Mouse (Mus musculus) adrenal gland, postnatal 25 days (tissue): ENCODE measurements around the gene Pirt. TPM values are rescaled to one million over a fixed set of nuclear protein-coding genes. Genes with fewer than 3 reads are reported as not detected.

Experiments
- DNase-seq: peaks from one replicate; pipeline ENCODE4 v3.0.0; 2021; ENCODE audit warnings: mixed read lengths
- total RNA-seq: library from RNA; stranded (reverse); gene quantifications from 2 replicates; pipeline ENCODE4 v1.2.3, GENCODE M21; 2021

Gene Pirt
- total RNA-seq, 1 experiment from 2014 or later, result 12.1 TPM

GRCm38 (mm10) chr11:66946521-66946920 lies 34.7 kb downstream of the Pirt start:
- no peak for DNase-seq

GRCm38 (mm10) chr11:66946922-66947321 lies 35.1 kb downstream of the Pirt start:
- DNase-seq, result no peak

DNA sequence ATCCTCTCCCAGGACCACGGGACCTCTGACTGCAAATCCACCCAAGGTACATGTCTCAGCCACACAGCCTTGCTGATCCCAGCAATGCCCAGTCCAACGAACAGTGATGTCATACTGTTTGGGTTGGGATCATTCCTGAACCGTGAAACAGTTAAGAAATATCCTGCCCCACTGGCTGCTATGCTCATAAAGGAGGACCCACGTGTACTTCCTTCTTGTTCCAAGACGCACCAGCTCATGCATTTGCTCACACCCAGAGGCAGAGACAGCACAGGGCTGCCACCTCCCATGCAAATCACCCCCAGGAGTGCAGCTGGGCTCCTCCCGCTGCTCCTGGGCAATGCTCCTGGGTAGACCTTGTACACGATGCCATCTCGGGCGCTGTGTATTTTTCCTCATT lies 44.5 kb downstream of the Pirt start, which contains the start of gene Tmem238l:
Gene Tmem238l, plus strand, starts transcription at position 336 of the 400 bp plus-strand sequence.
- DNase-seq, result no peak

GRCm38 (mm10) chr11:66960797-66961196 lies 49.0 kb downstream of the Pirt start:
- no peak for DNase-seq

DNA sequence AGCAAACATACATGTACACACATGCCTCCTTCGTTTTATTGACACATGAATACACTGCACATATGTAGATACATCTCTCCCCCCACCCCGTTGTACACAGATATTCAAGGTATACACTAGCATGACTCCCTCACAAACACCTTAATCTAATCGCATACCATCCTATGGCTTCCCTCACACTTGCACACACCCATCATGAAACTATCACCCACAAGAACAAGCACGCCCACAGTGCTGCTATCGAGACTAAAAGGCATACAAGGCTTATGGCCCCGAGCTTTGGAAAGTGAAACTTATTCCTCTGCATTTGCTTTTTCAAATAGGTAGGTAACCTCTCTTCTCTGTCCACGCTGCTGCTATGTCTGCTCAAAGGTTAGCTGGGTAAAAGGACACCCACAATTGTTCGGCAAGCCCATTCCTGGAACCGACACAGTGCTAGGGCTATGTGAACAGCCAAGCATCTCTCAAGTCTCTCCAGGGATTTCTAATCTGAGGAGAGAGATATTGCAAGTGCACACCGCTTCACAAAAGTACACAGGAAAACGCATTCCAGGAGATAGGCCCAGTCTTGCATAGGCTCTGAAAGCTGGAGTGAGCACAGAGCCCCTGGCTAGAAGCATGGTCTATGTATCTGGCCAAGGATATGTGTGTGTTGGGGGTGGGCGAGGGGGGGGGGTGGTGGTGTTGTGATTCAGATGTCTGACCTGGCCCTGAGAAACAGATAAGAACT lies 49.8 kb downstream of the Pirt start:
- no peak for DNase-seq

GRCm38 (mm10) chr11:66963462-66963861 lies 51.7 kb downstream of the Pirt start:
- DNase-seq, result no peak

GRCm38 (mm10) chr11:66966500-66967116 lies 54.8 kb downstream of the Pirt start:
- no peak for DNase-seq

DNA sequence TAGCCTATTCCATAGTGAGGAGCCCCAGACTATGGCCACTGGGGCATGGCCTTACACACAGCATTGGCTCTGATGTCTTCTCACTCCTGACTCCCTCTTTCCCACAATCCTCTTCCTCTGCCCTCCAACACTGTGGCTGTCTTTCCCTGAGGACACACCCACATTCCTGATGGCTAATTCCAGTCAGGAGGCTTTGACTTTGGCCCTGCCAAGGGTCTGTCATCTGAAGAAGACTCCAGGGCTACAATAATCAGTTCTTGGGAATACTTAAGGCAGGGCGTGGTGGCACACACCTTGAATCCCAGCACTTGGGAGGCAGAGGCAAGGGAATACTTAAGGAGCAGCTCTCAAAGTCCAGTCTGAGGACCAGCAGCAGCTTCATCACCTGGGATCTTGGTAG lies 56.8 kb downstream of the Pirt start:
- DNase-seq, result no peak

DNA sequence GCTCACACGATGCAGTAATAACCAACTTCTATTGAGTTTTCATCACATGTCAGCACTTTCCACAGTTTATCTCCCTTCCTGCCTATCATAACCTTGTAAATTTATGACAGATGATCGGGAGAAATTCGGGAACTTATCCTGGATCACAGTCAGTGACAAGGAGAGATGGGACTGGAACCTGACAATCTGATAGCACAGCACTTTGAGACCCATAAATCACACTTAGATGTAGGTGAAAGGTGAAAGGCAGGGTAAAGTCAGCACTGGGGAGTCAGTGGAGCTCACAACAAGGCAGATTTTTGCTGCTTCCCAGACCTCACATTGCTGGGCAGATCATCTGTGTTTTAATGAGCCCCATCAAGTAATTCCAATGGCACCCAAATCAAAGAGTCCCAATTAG lies 61.7 kb downstream of the Pirt start:
- no peak for DNase-seq

- DNase-seq, result no peak
Observed at GRCm38 (mm10) chr11:66975606-66976330, 64.0 kb downstream of the Pirt start.

Other genes with a start within 250 kb of the Pirt start
- not detected in 2 replicates for gene Tmem238l, start 44.7 kb downstream of the Pirt start, total RNA-seq
- 6.8 and 7.0 TPM in 2 replicates for gene Tmem220, start 113.2 kb downstream of the Pirt start, total RNA-seq
- gene Adprm, start 140.6 kb downstream of the Pirt start, total RNA-seq, result 26.2 and 27.3 TPM in 2 replicates
- 19.9 and 21.0 TPM in 2 replicates for gene Sco1, start 140.7 kb downstream of the Pirt start, total RNA-seq
- gene Myh3, start 166.3 kb downstream of the Pirt start, total RNA-seq, result not detected in 2 replicates